Mouse (Mus musculus): Measurements from ENCODE around the gene Dnaaf3.
A peak's percentile ranks its signal among the peaks of the same experiment; 100 is the strongest.

Gene Dnaaf3

DNA sequence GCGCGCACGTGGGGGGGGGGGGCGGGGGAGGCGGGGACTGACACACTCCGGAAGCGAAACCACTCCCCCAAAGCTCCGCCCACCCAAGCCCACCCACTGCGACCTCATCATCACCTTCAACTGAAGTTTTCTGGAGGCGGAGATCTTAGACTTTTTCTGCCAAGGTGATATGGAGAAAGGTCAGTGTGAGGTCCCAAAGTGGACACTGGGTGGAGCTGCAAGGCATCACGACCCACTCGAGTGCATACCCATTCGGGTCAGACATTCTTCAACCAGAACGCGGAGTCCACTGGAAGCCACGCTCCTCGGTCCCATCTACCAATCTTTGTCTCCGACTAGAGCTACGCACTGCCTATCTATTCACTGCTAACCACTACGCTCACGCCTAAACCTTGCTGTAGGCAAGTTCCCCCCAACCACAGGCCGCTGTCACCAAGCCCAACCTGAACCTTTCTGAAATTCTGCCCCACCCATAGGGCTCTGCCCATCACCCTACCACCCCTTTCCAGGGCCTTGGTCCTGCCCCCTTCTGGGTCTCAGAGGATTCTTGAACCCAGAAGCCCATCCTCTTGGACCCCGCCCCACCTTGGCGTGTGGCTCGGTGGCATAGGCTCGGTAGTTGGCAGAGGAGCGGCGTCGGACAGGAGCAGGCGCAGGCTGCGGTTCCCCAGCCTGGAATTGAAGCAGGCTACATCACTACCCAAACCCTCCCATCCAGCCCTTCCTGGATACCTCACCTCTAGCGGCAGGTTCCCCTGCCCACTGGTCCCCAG is 10.8 kb downstream of the Dnaaf3 start:
- no peak for DNase-seq (ENCODE audit: low spot score)

DNA sequence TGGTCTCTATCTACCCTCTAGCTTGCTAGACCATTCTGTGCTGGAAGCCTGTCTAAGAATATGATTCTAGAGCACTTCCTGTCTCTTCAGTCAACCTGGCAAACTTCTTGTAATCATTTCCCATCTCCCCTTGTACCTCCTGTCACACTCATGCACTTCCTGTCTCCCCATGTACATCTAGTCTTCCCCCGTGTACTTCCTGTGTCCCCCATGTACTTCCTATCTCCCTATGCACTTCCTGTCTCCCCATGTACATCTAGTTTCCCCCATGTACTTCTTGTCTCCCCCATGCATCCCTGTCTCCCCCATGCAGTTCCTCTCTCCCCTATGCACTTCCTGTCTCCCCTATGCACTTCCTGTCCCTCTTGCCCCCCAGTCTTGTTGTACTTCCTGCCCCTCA is 13.8 kb downstream of the Dnaaf3 start:
- DNase-seq (ENCODE audit: low spot score): no peak

DNA sequence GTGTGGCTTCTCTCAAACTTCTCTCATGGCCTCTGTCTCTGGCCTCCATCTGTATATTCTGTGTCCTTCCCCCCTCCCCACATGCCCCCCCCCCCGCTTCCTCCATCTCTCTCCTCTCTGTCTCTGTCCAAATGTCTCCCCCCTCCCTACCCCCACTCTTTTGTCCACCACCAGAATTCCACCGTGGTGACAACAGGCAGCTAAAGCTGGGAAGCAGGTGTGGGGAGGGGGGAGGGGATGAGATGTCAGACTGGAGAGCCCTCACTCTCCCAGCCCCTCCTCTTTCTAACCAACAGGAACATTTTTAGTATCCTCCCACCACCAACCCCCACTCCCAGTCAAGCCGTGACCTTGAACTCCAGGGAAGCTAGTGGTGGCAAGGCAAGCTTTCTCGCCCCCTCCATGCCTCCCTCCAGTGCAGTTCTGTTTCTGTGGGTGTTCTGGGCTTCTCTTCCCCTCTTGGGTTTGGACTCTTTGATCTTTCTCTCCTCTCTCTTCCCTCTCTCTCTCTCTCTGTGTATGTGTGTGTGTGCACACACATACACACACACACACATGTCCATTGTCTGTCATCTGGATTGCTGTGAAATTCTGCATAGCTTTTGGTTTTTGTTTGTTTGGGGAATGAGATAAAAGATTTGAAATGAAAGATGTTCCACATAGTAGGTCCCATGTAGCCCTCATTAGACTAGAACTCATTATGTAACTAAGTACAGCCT is 15.8 kb downstream of the Dnaaf3 start, which contains the start of gene Tnnt1:
Tnnt1 (minus strand) TSS at position 51 of the 719 bp plus-strand sequence.
- DNase-seq (ENCODE audit: low spot score): no peak

DNA sequence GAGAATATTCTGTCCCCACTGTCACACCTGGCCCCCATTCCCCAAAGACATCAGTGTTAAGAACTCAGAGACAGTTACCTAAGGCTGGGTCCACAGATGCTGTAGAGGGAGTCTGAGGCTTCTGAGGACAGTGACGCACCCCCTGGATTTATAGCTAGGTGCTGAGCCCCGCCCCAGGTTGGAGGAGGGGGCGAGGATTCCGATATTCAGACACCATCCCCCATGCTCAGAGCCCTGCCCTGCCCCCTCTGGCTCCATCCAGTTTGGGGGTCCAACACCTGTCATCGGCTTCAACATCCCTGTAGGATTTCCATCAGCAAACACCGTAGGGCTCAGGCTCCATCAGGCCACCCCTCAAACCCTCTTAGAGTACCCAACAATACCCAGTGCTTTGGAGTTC is 16.4 kb downstream of the Dnaaf3 start:
- no peak for DNase-seq (ENCODE audit: low spot score)

DNA sequence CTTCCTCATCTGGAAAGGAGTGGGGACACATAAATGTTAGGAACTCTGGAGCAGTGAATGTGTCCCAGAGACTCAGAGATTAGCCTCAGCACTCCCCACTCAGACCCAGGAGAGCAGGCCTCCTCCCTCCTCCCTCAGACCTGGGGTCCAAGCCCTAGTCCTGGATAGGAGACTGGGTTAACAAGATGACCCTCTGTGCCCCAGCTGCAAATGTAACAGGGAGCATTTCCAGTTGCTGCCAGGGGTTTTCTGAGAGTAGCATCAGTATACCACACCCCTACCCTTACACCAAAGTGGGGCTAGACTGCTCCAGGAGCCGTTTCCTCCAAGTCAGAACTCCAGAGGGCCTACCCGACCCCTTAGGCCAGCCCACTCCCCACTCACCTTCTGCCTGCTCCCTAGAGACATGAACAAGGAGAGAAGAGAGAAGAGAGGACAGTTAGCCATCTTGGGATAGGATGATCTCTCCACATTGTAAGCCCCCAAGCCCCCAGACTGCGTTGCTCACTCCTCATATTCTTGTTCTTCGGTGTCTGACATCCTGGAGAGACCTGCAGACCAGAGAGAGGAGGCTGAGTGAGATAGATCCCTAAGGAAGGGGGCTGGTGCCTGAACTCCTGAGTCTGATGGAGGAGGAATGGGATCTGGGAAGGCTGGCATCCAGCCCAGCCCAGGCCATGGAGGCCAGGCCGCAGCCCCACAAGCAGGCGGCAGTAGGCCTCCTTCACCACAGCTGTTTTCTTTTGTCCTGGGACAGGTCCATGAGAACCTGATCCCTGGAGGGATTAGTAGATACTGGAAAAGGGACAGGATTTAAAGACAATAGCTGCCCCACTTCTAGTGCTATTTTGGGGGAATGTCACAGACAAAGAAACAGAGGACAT is 18.2 kb downstream of the Dnaaf3 start:
- DNase-seq (ENCODE audit: low spot score): no peak

DNA sequence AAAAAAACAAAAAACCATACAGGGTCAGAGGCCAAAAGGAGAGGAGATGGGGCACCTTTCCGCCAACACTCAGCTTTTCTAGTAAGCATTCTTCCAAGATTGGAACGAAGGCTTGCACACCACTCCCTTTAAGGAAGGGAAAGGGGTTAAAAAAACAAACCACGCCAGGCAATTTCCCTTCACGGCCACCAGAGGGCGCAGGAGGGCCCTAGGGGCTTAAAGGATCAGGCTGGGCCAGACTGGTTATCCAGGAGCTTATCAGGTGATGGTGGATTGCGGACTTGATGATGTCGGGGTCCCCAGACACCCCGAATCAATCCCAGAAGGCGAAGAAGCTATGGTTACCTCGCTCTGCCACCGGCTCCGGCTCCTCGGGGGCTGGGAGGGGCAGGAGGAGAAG is 19.0 kb downstream of the Dnaaf3 start:
- no peak for DNase-seq (ENCODE audit: low spot score)

DNA sequence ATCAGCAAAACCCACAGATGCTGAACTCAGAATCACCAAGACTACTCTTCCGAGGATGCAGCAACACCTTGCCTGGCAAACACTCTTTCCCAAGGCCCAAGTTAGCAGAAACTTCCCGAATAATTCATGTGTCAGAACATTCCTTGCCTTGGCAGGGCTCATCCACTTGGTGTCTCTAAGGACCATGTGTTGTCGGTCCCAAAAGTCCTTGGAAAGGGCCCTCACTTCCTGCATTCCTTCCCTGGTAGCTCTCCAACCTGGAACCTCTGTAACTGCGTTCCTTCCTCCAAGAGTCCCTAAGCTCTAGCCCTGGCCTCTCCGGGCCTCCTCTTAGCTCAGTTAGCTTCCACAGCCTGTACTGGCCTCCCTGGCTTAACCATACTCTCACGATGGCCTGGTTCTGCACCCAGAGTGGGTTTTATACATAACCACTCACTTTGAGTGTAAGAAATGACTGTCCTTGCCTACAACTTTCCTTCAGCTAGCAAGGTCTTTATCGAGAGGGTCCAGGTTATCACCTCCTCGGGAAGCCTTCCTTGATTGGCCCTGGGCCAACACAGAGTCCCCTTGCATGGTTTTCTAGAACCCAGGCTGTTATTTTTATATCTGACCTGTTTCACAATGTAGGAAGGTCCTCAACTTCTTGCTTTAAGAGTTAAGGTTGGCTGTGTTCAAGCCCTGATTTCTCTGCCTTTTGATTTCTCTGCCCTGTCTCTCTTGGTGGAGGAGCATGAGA is 20.6 kb downstream of the Dnaaf3 start:
- DNase-seq (ENCODE audit: low spot score): no peak

DNA sequence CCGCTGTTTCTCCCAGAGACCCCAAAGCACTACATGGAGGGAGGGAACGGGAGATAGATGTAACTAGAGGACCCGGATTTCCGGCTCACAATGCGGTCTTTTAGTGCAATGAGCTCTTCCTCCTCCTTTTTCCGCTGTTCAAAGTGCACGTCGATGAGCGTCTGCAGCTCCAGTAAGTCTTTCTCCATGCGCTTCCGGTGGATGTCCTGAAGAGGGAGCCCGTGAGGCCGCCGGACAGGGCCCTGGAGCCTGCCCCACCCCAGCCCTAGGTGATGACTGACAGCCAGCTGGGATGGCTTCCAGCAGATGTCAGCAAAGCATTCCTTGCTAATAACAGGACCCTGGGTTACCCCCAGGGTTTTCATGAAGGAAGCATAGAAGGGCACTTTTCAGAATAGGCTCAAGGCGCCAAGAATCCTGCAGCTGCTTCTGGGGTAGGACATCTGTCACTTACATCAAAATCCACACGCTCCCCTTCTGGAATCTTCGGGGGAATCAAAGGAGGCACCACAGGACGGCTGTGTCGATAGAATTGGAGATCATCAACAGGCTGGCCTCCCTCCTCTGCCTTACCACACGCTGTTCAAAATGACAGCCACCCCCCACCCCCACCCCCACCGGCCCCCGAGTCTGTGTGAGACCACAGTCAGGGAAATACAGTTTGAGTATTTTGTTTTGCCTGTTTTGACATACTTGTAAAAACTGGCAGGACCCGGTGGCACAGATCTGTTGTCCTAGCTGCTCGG is 22.2 kb downstream of the Dnaaf3 start:
- DNase-seq (ENCODE audit: low spot score): no peak

DNA sequence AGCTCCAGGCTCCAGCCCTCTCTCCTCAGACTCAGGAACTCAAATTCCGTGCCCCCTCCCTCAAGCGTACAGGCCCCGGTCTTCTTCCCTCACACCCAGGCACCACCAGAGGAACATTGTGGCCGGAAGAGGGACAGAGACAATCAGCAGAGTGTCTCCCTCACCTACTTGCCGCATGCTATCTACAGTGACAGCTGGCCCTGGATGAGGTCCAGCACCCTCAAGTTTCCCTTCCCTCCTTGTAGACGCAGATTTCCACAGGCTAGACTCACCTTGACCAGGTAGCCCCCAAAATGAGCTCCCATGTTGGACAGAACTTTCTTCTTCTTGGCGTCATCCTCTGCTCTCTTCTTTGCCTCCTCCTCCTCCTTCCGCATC is 23.5 kb downstream of the Dnaaf3 start:
- DNase-seq (ENCODE audit: low spot score): no peak

DNA sequence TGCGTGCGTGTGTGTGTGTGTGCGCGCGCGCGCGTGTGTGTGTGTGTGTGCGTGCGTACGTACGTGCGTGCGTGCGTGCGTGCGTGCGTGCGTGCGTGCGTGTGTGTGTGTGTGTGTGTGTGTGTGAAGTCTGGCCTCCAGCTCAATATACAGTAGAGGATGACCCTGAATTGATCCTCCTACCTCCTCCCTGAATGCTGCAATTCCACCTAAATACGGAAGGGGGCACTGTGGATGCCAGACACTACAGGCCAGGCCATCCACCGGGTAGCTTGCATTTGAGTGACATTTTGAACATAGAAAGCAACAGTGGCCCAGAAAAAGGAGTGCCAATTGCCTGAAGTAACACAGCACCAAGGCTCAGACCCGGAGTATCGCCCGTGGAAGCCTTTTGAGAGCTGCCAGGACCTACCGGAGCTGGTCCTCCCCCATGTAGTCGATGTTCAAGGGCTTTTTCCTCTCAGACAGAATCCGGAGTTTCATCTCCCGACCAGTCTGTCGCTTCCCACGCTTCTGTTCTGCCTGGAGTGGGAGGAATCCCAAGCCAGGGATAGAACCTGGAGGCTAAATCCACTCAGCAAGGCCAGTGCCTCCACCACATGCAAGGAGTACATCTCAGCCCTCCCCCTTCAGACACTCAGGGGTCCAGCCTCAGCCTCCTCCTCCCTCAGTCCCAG is 24.1 kb downstream of the Dnaaf3 start:
- no peak for DNase-seq (ENCODE audit: low spot score)

DNA sequence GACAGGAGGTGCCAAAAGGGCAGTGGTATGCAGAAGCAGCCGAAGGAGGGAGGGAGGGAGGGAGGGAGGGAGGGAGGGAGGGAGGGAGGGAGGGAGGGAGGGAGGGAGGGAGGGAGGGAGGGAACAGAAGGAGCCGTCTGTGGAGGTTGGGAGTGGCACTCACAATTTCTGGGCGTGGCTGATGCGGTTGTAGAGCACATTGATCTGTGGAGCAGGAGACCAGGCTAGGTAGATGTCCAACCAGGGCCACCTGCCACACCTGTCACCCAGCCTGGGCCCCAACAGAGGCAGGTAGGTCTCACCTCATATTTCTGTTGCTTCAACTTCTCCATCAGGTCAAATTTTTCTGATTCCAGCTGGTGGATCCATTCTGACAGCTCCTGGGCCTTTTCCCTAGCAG is 25.0 kb downstream of the Dnaaf3 start:
- DNase-seq (ENCODE audit: low spot score): no peak

DNA sequence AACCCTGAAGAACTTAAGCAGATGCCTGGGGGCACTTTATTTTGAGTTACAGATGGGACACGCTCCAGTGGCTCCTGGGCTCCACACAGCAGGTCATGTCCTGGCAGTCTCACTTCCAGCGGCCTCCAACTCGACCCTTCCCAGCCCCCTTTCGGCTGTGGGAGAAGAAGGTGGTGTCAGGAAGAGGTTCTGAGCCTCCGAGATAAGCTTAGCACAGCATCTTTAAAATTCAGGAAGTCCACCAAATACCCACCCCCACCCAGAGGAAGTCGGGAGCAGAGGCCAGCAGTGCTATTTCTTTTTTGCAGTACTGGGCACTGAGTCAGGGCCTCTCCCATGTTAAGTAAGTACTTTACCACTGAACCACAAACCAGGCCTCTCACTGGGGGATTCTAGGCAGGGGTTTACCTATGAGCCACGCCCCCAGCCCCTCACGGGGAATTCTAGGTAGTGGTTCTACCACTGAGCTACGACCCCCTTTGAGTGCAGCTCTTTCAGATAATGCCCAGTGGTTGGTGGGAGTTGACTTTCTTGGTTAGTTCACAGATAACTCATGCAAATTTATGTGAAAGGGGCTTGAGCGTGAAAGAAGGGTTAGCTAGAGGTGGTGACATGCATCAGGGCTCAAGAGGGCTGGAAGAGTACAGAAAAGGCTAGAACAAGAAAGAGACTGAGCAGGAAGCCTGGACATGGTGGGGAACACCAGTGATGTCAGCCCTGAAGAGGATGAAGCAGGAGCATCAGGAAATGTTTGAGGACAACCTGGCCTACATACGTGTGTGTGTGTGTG is 27.4 kb downstream of the Dnaaf3 start:
- DNase-seq (ENCODE audit: low spot score): no peak

DNA sequence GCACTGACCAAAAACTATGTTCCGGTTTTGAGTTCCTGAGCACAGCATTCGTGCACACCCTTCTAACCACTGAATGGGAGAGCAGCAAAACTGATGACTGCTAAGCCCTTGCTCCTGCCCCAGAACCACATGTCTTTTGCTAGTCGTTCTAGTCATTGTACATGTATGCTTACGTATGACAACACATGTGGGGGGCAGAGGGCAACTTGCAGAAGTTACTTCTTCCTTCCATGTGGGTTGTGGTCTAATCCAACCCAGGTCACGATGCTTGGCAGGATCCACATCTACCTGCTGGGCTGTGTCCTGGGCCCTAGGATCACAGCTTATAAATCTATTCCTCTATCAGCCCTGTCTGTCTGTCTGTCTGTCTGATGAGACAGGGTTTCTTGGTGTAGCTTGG is 28.4 kb downstream of the Dnaaf3 start:
- DNase-seq (ENCODE audit: low spot score): no peak

DNA sequence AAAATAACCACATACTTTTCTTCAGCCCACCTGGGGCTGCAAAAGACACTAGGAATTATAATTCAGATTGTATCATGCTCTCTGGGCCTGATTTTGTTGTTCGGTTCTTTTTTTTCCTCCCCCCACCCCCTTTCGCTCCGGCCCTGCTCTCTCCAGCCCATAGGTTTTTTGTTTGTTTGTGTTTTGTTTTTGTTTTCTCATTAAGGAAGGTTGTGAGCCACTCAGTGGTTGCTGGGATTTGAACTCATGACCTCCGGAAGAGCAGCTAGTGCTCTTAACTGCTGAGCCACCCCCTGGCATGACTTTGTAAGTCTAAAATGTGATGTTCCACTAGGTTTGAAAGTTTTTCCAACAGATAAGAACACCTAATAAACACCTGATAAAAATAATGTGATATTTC is 29.2 kb downstream of the Dnaaf3 start:
- no peak for DNase-seq (ENCODE audit: low spot score)

DNA sequence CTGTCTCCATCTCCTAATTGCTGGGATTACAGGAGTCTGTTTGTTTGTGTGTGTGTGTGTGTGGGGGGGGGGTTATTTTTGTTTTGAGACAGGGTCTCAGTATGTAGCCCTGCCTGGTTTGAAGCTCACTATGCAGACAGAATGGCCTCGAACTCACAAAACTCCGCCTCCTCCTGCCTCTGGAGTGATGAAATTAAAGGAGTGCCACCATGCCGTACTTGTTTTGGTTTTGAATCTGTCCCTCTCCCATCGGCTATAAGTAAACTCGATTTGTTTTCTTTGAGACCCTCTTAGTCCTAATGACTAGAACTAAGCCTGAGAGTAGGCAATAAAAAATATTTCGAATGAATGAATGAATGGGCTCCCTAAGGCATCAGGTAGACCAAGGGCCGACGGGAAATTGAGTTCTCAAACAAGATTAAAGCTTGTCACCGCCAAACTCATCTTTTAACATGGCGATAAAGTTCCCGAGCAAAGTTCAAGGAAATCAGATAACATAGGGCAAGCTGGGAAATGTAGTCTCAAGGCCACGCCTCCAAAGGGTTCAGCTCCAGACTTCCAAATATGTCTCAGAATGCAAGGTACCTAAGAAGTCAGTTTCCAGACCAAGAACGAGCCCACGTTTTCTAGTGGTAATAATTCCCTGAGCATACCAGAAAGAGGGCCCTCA is 29.7 kb downstream of the Dnaaf3 start:
- DNase-seq (ENCODE audit: low spot score): peak; percentile 76

DNA sequence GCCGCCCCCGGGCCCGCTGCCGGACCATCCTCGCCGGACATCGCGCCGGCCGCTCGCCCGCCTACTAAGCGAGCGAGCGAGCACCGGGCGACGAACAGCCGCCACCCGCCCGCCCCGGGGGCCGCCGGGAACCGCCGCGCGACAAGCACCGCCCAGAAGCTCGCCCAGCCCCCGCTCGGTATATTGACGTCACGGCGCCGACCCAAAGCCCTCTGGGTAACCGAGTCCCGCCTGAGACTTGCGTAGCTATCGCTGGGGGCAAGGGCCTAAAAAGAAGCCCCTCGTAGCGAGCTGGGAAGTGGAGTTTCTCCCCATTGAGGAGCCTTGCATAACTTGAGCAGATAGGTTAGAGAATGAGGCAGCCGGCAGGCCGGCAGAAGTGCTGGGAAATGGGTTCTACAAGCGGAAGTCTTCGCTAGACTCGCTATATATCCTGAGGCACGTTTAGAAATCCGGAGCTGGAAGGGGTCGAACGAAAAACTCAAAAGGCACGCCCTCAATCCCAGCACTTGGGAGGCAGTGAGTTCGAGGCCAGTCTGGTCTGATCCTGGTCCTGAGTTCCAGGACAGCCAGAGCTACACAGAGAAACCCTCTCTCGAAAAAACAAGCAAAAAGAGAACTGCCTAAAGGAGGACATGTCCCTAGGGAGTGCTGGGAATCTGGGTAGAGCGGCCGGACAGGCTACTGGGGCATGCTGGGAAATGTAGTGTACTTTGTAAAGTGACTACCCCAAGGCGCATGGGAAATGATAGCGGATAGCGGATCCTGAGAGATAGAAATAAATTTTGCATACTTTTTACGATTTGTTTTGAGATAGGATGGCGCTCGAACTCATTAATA is 30.5 kb downstream of the Dnaaf3 start, which contains the start of gene Ppp1r12c:
Ppp1r12c (minus strand) TSS at position 123 of the 840 bp plus-strand sequence.
- peak; percentile 91 for DNase-seq (ENCODE audit: low spot score)

DNA sequence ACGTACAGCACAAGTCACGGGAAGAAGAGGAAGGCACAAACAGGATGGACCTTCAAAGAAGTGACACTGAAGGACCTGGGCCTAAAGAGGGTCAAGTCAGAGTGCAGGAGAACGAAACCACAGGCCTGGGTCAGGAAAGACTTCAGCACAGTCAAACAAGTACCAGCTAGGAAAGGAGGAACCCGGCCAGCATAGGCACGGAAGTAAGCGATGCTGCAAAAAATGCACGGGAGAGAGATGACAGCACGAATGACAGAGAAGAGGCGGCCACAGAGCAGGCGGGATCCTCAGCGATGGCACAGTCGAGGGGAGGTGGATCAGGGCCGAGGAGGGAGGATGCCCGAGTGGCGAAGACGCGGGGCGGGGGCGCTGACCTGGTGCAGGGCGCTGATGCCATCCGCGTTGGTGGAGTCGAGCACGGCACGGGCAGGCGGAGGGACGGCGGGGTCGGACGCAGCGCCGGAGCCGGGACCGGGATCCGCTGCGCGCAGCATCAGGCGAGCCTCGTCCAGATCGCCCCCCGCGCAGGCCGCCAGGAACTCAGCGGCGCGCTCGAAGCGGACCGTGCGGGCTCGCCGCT is 31.3 kb downstream of the Dnaaf3 start:
- DNase-seq (ENCODE audit: low spot score): no peak

DNA sequence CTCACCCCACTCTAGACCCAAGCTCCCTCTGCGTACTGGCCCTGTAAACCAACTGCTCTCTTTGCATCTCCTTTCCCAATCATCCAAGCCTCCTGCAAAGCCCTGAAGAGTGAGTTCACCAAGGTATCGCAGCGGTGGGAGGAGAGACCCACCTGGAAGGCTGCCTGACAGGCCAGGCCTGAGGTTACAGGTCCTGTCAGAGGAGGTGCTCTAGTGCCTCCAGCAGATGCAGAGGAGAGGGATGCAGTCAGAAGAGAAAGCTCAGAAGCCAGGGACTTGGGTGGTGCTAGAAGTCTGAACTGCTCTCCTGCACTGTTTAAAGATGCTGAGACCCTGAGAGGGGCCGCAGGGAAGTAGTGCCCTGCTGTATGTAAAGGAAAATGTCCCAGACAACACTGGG is 33.2 kb downstream of the Dnaaf3 start:
- DNase-seq (ENCODE audit: low spot score): no peak

Data from left cerebral cortex, adult 11 months (tissue).